ENCODE assay signal across 11 mouse cellular contexts in genomic region chr2:166215191-166215590, GRCm38 (mm10). TPM values are rescaled to one million over a fixed set of nuclear protein-coding genes. Genes with fewer than 3 reads are reported as not detected.
DNase-seq lines count a peak whose midpoint lies in the region; ATAC-seq and TF ChIP-seq lines count a peak whose summit lies in the region.
"Had no signal": no experiment of that assay in that cellular context is flagged by ENCODE, and none has a peak within 500 bp of the region (broad histone marks: within the 10 kb centered on the region; RNA-seq: fewer than 3 reads in every experiment).

No protein-coding gene starts in this region.

- no peak overlapping the region for H3K9ac ChIP-seq in hindbrain, embryonic 12.5 days
- H3K9ac ChIP-seq: heart, embryonic 12.5 days; liver, embryonic 14.5 days had no signal

- H3K36me3 ChIP-seq in kidney, adult 2 months (ENCODE audit: control insufficient read depth, insufficient read depth, low read length): no peaks in the 10 kb centered on the region
- no peaks in the 10 kb centered on the region for H3K36me3 ChIP-seq in hindbrain, embryonic 12.5 days
- H3K36me3 ChIP-seq: heart, embryonic 12.5 days had no signal

- TF ChIP-seq POLR2A in kidney, adult 2 months (IDR thresholded peaks at IDR 0.05; ENCODE audit: low read depth, low read length): no peak

- no peaks in the 10 kb centered on the region for H3K9me3 ChIP-seq in hindbrain, embryonic 12.5 days (replicated peaks)

- H3K27ac ChIP-seq in kidney, adult 2 months (ENCODE audit: insufficient read depth, low read depth, low read length): peak overlapping the region; percentile 91
- peak overlapping the region; percentile 41; the same call in 1 of the 2 replicates for H3K27ac ChIP-seq in hindbrain, embryonic 12.5 days
- H3K27ac ChIP-seq: liver, embryonic 14.5 days had no signal

- no peak for TF ChIP-seq CTCF in kidney, adult 2 months (conservative IDR thresholded peaks at IDR 0.05; ENCODE audit: insufficient read depth, insufficient read length, low read depth, low read length)

- H3K4me1 ChIP-seq in kidney, adult 2 months (ENCODE audit: control insufficient read depth, insufficient read depth, low read length): peaks cover 14% of the 10 kb centered on the region
- H3K4me1 ChIP-seq in hindbrain, embryonic 12.5 days: peaks cover 27% of the 10 kb centered on the region

- no peaks in the 10 kb centered on the region for H3K27me3 ChIP-seq in kidney, adult 2 months (replicated peaks; ENCODE audit: control insufficient read depth, insufficient read depth, low read length)
- H3K27me3 ChIP-seq in hindbrain, embryonic 12.5 days: peaks cover 74% of the 10 kb centered on the region

- 66% methylated on average over 7 of the region's 7 CpGs for WGBS in kidney, adult 2 months
- WGBS in hindbrain, embryonic 12.5 days: 37% methylated on average over 7 of the region's 7 CpGs

- H3K4me3 ChIP-seq in kidney, adult 2 months (ENCODE audit: insufficient read depth, low read depth, low read length): no peak overlapping the region
- H3K4me3 ChIP-seq in hindbrain, embryonic 12.5 days: no peak overlapping the region
- H3K4me3 ChIP-seq: heart, embryonic 12.5 days had no signal

- no peak for DNase-seq in kidney, adult 2 months
- DNase-seq in kidney, postnatal 4 days: no peak
- DNase-seq in embryo, embryonic 10 days (ENCODE audit: low spot score): peak; percentile 71
- peak; percentile 56 for DNase-seq in neural tube, embryonic 10.5 days (ENCODE audit: extremely low spot score, low spot score)
- no peak for DNase-seq in heart, postnatal 14 days
- no peak for DNase-seq in urinary bladder, postnatal 36 days (ENCODE audit: low spot score in 2 of 2)
- DNase-seq: gastrocnemius, postnatal 25 days; lung, postnatal 36 days had no signal

- H3K4me2 ChIP-seq in hindbrain, embryonic 12.5 days (replicated peaks): no peak overlapping the region
- H3K4me2 ChIP-seq: heart, embryonic 12.5 days had no signal

- 0 out of 2 replicates have a peak, but pooled peaks have one; percentile 35 for ATAC-seq in hindbrain, embryonic 12.5 days (ENCODE audit: low FRiP score)

- intact Hi-C loops in heart, postnatal 14 days (cut with DNase I): no loop called here

RNA-seq across cellular contexts. Expression of gene Sulf2, which starts 59.7 kb away (rescaled TPM):
- polyA plus RNA-seq in kidney, adult 2 months (2012; rRNA removed): 18.6 and 23.8 TPM in 2 replicates
- 185 and 186 TPM in 2 replicates for polyA plus RNA-seq in hindbrain, embryonic 12.5 days (2016; fragmentation: Nextera tagmentation; extraction: Ambion mirVana)
- total RNA-seq in heart, postnatal 14 days (2021): 10 to 100 TPM; 59.3 to 60.7 TPM

Comparison
In these comparisons a context has a peak if more than half of its experiments do, and no peak if none do; other contexts are left out.
1. DNase-seq: peak in embryo, embryonic 10 days (single experiment) and neural tube, embryonic 10.5 days (single experiment); none in kidney, adult 2 months (single experiment), kidney, postnatal 4 days (0 of 2), heart, postnatal 14 days (0 of 2) and urinary bladder, postnatal 36 days (0 of 2).